Mouse (Mus musculus): Measurements from ENCODE around the gene Lrrc15. TPM values are rescaled to one million over a fixed set of nuclear protein-coding genes. Genes with fewer than 3 reads are reported as not detected.

Gene Lrrc15
- polyA plus RNA-seq (2012; rRNA removed) = 0.06 TPM in 2 replicates

DNA sequence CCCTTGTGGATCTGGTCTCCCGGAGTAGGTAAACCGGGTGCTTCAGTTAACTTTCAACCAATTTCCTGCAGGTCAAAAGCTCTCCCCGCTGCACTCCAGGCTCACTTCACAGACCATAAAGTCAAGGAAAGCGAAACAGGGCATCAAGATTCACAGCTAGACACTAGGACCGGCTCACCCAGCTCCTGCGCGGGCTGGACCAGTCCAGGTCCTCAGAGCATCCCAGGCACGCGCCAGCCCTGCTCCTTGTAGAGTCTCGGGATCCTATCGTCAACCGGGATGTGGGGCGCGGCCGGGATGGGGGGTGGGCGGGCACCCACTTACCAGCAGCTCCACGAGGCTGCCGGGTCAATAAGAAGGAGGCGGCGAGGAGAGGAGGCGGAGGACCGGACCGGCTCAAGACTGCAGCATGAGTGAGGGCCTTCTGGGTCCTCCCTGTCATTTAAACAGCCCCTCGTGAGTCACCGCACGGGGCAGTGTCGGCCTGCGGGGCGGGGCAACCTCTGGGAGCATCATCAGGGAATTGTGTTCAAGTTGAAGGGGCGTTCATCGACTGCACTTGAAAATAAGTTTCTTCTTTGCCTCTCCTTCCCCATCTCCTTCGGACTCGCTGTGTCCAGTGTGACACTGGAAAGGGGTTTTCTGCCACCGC lies at the start of gene Lrrc15:
Gene Lrrc15, minus strand, starts transcription at position 413 of the 652 bp plus-strand sequence.
- Histone ChIP-seq H3K36me3 (ENCODE audit: control insufficient read depth, insufficient read depth, low read length) (no peaks in the 10 kb centered on the region), H3K27me3 (ENCODE audit: control insufficient read depth, insufficient read depth, low read length) (no peaks in the 10 kb centered on the region), H3K4me1 (ENCODE audit: control insufficient read depth, insufficient read depth, low read length) (peaks cover 8% of the 10 kb centered on the region), H3K4me3 (ENCODE audit: control insufficient read depth, low read depth, low read length) (peak within 1 kb of the TSS; percentile 49), H3K27ac (ENCODE audit: control insufficient read depth, insufficient read depth, low read depth, low read length) (no peak within 1 kb of the TSS)
- TF ChIP-seq POLR2A (IDR thresholded peaks at IDR 0.05; ENCODE audit: control insufficient read depth, low read depth, low read length) (no peak), CTCF (IDR thresholded peaks at IDR 0.05; ENCODE audit: control insufficient read depth, insufficient read depth, insufficient replicate concordance, low read depth, low read length) (no peak)

GRCm38 (mm10) chr16:30314236-30314635 lies 31.2 kb upstream of the Lrrc15 start:
- H3K27ac ChIP-seq (ENCODE audit: control insufficient read depth, insufficient read depth, low read depth, low read length) = no peak overlapping the region
- TF ChIP-seq POLR2A (IDR thresholded peaks at IDR 0.05; ENCODE audit: control insufficient read depth, low read depth, low read length) (no peak), CTCF (IDR thresholded peaks at IDR 0.05; ENCODE audit: control insufficient read depth, insufficient read depth, insufficient replicate concordance, low read depth, low read length) (no peak)
- no peaks in the 10 kb centered on the region; the same call in 1 of the 2 replicates for H3K36me3 ChIP-seq (ENCODE audit: control insufficient read depth, insufficient read depth, low read length)
- peaks cover 3% of the 10 kb centered on the region for H3K4me1 ChIP-seq (ENCODE audit: control insufficient read depth, insufficient read depth, low read length)
- no peak overlapping the region for H3K4me3 ChIP-seq (ENCODE audit: control insufficient read depth, low read depth, low read length)
- H3K27me3 ChIP-seq (ENCODE audit: control insufficient read depth, insufficient read depth, low read length) = no peaks in the 10 kb centered on the region

- H3K36me3 ChIP-seq (ENCODE audit: control insufficient read depth, insufficient read depth, low read length) = no peaks in the 10 kb centered on the region; the same call in 1 of the 2 replicates
- TF ChIP-seq CTCF (IDR thresholded peaks at IDR 0.05; ENCODE audit: control insufficient read depth, insufficient read depth, insufficient replicate concordance, low read depth, low read length) (no peak), POLR2A (IDR thresholded peaks at IDR 0.05; ENCODE audit: control insufficient read depth, low read depth, low read length) (no peak)
- no peak within 1 kb of the TSS for H3K27ac ChIP-seq (ENCODE audit: control insufficient read depth, insufficient read depth, low read depth, low read length)
- H3K4me3 ChIP-seq (ENCODE audit: control insufficient read depth, low read depth, low read length) = peak within 1 kb of the TSS; percentile 75
- H3K27me3 ChIP-seq (ENCODE audit: control insufficient read depth, insufficient read depth, low read length) = no peaks in the 10 kb centered on the region
- H3K4me1 ChIP-seq (ENCODE audit: control insufficient read depth, insufficient read depth, low read length) = peaks cover 22% of the 10 kb centered on the region
Observed at GRCm38 (mm10) chr16:30310647-30311046, 27.6 kb upstream of the Lrrc15 start, which contains the start of gene Gp5. TSS of gene Gp5 (minus strand) at chr16:30310779.

DNA sequence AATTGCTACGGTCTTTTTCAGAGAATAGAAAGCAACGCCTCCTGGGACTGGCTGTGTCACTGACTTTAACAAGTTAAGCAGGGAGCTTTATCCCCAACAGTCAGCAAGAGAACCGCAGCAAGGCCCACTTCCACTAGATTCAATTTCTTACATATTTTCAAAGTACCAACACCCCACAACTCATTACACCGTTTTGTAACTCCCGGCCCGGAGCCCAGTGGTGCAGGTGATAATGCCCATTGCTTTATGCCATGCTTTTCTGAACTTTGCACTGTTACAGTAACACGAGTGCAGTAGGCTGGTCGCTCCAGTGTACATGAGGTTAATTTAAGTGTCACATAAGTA lies 27.1 kb upstream of the Lrrc15 start:
- no peaks in the 10 kb centered on the region for H3K27me3 ChIP-seq (ENCODE audit: control insufficient read depth, insufficient read depth, low read length)
- peaks cover 22% of the 10 kb centered on the region for H3K4me1 ChIP-seq (ENCODE audit: control insufficient read depth, insufficient read depth, low read length)
- H3K36me3 ChIP-seq (ENCODE audit: control insufficient read depth, insufficient read depth, low read length) = no peaks in the 10 kb centered on the region
- TF ChIP-seq CTCF (IDR thresholded peaks at IDR 0.05; ENCODE audit: control insufficient read depth, insufficient read depth, insufficient replicate concordance, low read depth, low read length) (no peak), POLR2A (IDR thresholded peaks at IDR 0.05; ENCODE audit: control insufficient read depth, low read depth, low read length) (no peak)
- no peak overlapping the region for H3K27ac ChIP-seq (ENCODE audit: control insufficient read depth, insufficient read depth, low read depth, low read length)
- H3K4me3 ChIP-seq (ENCODE audit: control insufficient read depth, low read depth, low read length) = no peak overlapping the region

DNA sequence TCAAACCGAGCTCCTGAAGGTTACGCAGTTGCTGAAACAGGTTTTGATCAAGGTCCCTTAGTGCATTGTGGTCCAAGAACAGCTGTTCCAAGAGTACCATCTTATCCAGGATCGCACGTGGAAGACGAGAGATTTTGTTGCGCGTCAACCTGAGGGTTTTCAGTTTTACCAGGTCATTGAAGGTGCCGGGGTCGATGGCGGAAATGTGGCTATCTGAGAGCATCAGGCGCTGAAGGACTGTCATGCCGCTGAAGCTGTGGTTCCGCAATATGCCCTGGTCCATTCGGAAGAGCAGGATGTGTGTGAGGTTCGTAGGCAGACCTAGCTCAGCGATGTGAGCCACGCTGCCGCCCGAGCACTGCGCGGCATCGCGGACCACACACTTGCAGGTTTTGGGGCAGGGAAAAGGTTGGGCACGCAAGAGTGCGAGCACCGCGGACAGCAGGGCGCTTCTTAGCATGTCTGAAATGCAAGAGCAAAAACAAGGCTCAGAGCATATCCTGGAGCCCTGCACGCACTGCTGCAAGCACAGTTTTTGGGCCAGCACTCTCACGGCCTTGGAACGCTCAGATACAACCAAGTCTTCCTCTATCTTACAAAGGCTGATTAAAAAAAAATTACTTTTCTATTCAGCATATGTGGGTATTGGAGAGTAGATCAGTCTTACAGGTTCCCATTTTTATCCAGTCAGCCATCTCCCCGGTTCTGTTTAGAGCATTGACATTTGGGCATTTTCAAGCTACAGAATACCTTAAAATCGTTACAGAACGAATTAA lies 26.5 kb upstream of the Lrrc15 start:
- Histone ChIP-seq H3K4me3 (ENCODE audit: control insufficient read depth, low read depth, low read length) (peak overlapping the region; percentile 75), H3K27ac (ENCODE audit: control insufficient read depth, insufficient read depth, low read depth, low read length) (no peak overlapping the region), H3K36me3 (ENCODE audit: control insufficient read depth, insufficient read depth, low read length) (no peaks in the 10 kb centered on the region), H3K27me3 (ENCODE audit: control insufficient read depth, insufficient read depth, low read length) (no peaks in the 10 kb centered on the region), H3K4me1 (ENCODE audit: control insufficient read depth, insufficient read depth, low read length) (peaks cover 22% of the 10 kb centered on the region)
- TF ChIP-seq CTCF (IDR thresholded peaks at IDR 0.05; ENCODE audit: control insufficient read depth, insufficient read depth, insufficient replicate concordance, low read depth, low read length) = no peak
- TF ChIP-seq POLR2A (IDR thresholded peaks at IDR 0.05; ENCODE audit: control insufficient read depth, low read depth, low read length) = no peak

GRCm38 (mm10) chr16:30308616-30309394 lies 25.7 kb upstream of the Lrrc15 start:
- TF ChIP-seq POLR2A (IDR thresholded peaks at IDR 0.05; ENCODE audit: control insufficient read depth, low read depth, low read length) = no peak
- no peak for TF ChIP-seq CTCF (IDR thresholded peaks at IDR 0.05; ENCODE audit: control insufficient read depth, insufficient read depth, insufficient replicate concordance, low read depth, low read length)
- Histone ChIP-seq H3K27me3 (ENCODE audit: control insufficient read depth, insufficient read depth, low read length) (no peaks in the 10 kb centered on the region), H3K4me1 (ENCODE audit: control insufficient read depth, insufficient read depth, low read length) (peaks cover 24% of the 10 kb centered on the region), H3K4me3 (ENCODE audit: control insufficient read depth, low read depth, low read length) (peak overlapping the region; percentile 75), H3K36me3 (ENCODE audit: control insufficient read depth, insufficient read depth, low read length) (no peaks in the 10 kb centered on the region), H3K27ac (ENCODE audit: control insufficient read depth, insufficient read depth, low read depth, low read length) (no peak overlapping the region)

Measured in testis, adult 2 months (tissue).